Mouse (Mus musculus) embryonic fibroblast, embryonic 13.5 days (primary cell): ENCODE measurements around the gene Tgfa.

Experiments
- CTCF ChIP-seq: IDR thresholded peaks from 2 replicates; pipeline ENCODE4 v1.5.1; 2011; ENCODE audit warnings: mild to moderate bottlenecking, control low read depth, low read length, moderate library complexity, borderline replicate concordance; ENCODE audit not compliant: insufficient read depth
- POLR2A ChIP-seq: IDR thresholded peaks from 2 replicates; pipeline ENCODE4 v1.6.1; 2011; ENCODE audit warnings: low read depth, mild to moderate bottlenecking, control low read depth, low read length, moderate library complexity

DNA sequence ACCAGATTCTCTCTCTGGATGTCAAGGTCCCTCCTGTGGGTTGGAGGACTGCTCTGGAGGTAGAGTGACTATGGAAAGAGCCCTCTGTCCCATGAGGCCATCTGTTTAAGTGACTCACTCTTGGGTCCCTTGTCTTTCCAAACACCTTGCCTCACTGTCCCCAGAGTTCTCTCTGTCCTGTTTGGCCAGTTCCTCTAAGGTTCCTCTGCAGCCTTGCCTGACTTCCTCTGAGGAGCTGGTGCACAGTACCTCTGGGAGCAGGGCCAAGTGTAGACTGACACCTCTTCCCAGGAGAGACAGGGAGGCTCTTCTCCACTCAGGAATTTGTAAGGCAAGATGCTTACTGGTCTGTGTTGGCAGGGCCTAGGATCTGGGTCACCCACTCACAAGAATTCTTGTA, 30.6 kb downstream of the Tgfa start:
- TF ChIP-seq CTCF = no peak
- TF ChIP-seq POLR2A = no peak
